Mouse (Mus musculus) intestine, postnatal 0 days (tissue): ENCODE measurements around the gene Pgc. TPM values are rescaled to one million over a fixed set of nuclear protein-coding genes. Genes with fewer than 3 reads are reported as not detected.

ENCODE experiments used
- ATAC-seq: fragments of 200-750 bp; cut with Nextera tagmentation; 2 replicates; pipeline ENCODE4 v1.8.0; 2017; ENCODE audit warnings: mild to moderate bottlenecking, moderate TSS enrichment, moderate library complexity
- H3K27ac ChIP-seq: fragments of 300-500 bp; sonication (generic); 2 replicates; pipeline ENCODE4 v1.5.1; 2014; ENCODE audit warnings: mild to moderate bottlenecking, low read depth, low read length, moderate library complexity
- H3K27me3 ChIP-seq: fragments of 300-500 bp; sonication (generic); replicated peaks from 2 replicates; pipeline ENCODE4 v1.6.1; 2014; ENCODE audit warnings: low read length, mixed read lengths; ENCODE audit not compliant: control insufficient read depth, insufficient read depth
- H3K36me3 ChIP-seq: fragments of 300-500 bp; sonication (generic); 2 replicates; pipeline ENCODE4 v1.6.1; 2014; ENCODE audit warnings: mild to moderate bottlenecking, moderate library complexity; ENCODE audit not compliant: control insufficient read depth, insufficient read depth
- H3K4me1 ChIP-seq: fragments of 300-500 bp; sonication (generic); replicated peaks from 2 replicates; pipeline ENCODE4 v1.6.1; 2014; ENCODE audit warnings: antibody characterized with exemption, low read length, mixed read lengths; ENCODE audit not compliant: control insufficient read depth, insufficient read depth
- H3K4me2 ChIP-seq: fragments of 300-500 bp; sonication (generic); replicated peaks from 2 replicates; pipeline ENCODE4 v1.6.1; 2014; ENCODE audit warnings: low read depth, mild to moderate bottlenecking, moderate library complexity
- H3K4me3 ChIP-seq: fragments of 300-500 bp; sonication (generic); 2 replicates; pipeline ENCODE4 v1.5.1; 2014; ENCODE audit warnings: low read depth, low read length
- H3K9ac ChIP-seq: fragments of 300-500 bp; sonication (generic); 2 replicates; pipeline ENCODE4 v1.6.1; 2014; ENCODE audit warnings: mild to moderate bottlenecking, low read depth, low read length
- H3K9me3 ChIP-seq: fragments of 300-500 bp; sonication (generic); 2 replicates; pipeline ENCODE4 v1.6.1; 2016; ENCODE audit warnings: mixed run types; ENCODE audit not compliant: control insufficient read depth
- CTCF ChIP-seq: sonication (generic); IDR thresholded peaks from 2 replicates; pipeline ENCODE4 v1.5.1; 2016; ENCODE audit warnings: low read depth, mild to moderate bottlenecking, control low read depth, antibody characterized with exemption, moderate library complexity
- WGBS: fragments of 180-500 bp; shearing (Covaris S2); extraction: QIAGEN DNeasy Blood & Tissue Kit; methylation state at CpG from one replicate; pipeline ENCODE4 v1.1.7; 2014; 5-methylcytosine and 5-hydroxymethylcytosine counted together
- polyA plus RNA-seq: library from polyadenylated mRNA; unstranded; fragments of >200 nt; fragmentation: Nextera tagmentation; extraction: Ambion mirVana; gene quantifications from 2 replicates; pipeline ENCODE4 v1.2.1, GENCODE M21; 2015

Pgc gene
- polyA plus RNA-seq, 1 experiment from 2014 or later = 7.4 TPM

DNA sequence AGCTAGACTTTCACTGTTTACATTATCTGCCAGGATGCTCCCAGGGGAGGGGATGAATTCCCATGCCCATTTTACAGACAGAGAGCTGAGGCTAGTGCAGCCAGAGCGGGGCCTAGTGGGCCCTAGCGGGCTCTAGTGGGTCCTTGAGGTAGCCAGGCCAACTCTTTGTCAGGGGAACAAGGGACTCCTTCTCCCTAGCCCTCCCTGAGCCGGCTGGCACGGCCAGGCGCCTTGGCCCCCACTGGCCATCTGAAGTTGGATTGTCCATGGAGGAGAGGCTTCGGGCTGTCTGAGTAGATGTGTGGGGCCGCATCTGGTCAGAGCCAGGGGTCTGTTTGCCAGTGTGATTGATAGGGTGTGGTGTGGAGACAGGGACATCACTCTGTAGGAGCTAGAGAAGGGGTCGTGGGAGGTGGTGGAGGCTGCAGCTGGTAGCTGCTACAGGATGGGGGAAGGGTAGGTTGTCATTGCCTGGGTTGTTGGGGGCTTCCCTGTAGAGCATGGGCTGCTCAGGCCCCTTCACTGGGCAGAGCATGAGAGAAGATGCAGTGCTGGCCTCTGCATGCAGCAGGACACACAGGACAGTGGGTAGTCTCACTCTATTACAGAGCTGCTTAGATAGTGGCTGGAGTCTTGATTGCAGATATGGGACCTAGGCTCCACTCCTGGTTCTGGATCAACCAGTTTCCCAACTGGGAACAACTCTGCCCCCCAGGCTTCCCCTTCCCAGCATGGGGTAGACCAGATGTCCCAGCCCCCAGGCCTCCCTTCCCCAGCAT, 57.0 kb downstream of the Pgc start:
- no peak for TF ChIP-seq CTCF
- H3K27me3 ChIP-seq = no peaks in the 10 kb centered on the region
- H3K4me3 ChIP-seq = no peak overlapping the region
- no peaks in the 10 kb centered on the region for H3K4me1 ChIP-seq
- H3K4me2 ChIP-seq = no peak overlapping the region
- 80% methylated on average over 8 of the region's 8 CpGs for WGBS
- ATAC-seq = no peak
- H3K27ac ChIP-seq = no peak overlapping the region
- no peaks in the 10 kb centered on the region for H3K9me3 ChIP-seq
- peaks cover 19% of the 10 kb centered on the region for H3K36me3 ChIP-seq
- no peak overlapping the region for H3K9ac ChIP-seq

Other genes with a start within 250 kb of the Pgc start
- gene Taf8, start 224.6 kb upstream of the Pgc start, polyA plus RNA-seq = 8.3 and 9.2 TPM in 2 replicates
- 175 and 180 TPM in 2 replicates for gene Ccnd3, start 221.8 kb upstream of the Pgc start, polyA plus RNA-seq
- 7.7 and 8.2 TPM in 2 replicates for gene Bysl, start 115.3 kb upstream of the Pgc start, polyA plus RNA-seq
- 22.8 and 22.9 TPM in 2 replicates for gene Med20, start 115.3 kb upstream of the Pgc start, polyA plus RNA-seq
- 0.47 and 1.2 TPM in 2 replicates for gene Gm20517, start 115.3 kb upstream of the Pgc start, polyA plus RNA-seq
- 2.6 and 2.9 TPM in 2 replicates for gene Usp49, start 96.2 kb upstream of the Pgc start, polyA plus RNA-seq
- 384 and 398 TPM in 2 replicates for gene Tomm6, start 38.5 kb upstream of the Pgc start, polyA plus RNA-seq
- 2.9 TPM in 2 replicates for gene Frs3, start 37.8 kb upstream of the Pgc start, polyA plus RNA-seq
- gene Gm21981, start 32.4 kb upstream of the Pgc start, polyA plus RNA-seq = 0.12 TPM in 1 of 2 replicates, not detected in the other
- gene Prickle4, start 32.1 kb upstream of the Pgc start, polyA plus RNA-seq = 0.33 and 0.64 TPM in 2 replicates
- 30.0 and 34.5 TPM in 2 replicates for gene Tfeb, start 10.2 kb downstream of the Pgc start, polyA plus RNA-seq
- 1.7 and 2.1 TPM in 2 replicates for gene Mdfi, start 107.8 kb downstream of the Pgc start, polyA plus RNA-seq
- gene Foxp4, start 197.8 kb downstream of the Pgc start, polyA plus RNA-seq = 12.9 and 13.3 TPM in 2 replicates